In genomic region chr6:57661295-57661694, GRCm38 (mm10) we compare ENCODE assay signal across 19 mouse cellular contexts.
"Had no signal": no experiment of that assay in that cellular context is flagged by ENCODE, and none has a peak within 500 bp of the region (broad histone marks: within the 10 kb centered on the region; RNA-seq: fewer than 3 reads in every experiment).

No protein-coding gene starts in this region.

- H3K27me3 ChIP-seq: liver, embryonic 13.5 days; liver, embryonic 15.5 days; lung, embryonic 15.5 days; megakaryocyte, embryonic 14.5 days; midbrain, embryonic 13.5 days; midbrain, embryonic 15.5 days; neural tube, embryonic 12.5 days; stomach, embryonic 15.5 days had no signal

- H3K4me1 ChIP-seq: liver, embryonic 13.5 days; liver, embryonic 15.5 days; lung, embryonic 15.5 days; midbrain, embryonic 13.5 days; midbrain, embryonic 15.5 days; neural tube, embryonic 12.5 days; stomach, embryonic 15.5 days had no signal

- H3K27ac ChIP-seq: liver, embryonic 13.5 days; liver, embryonic 15.5 days; lung, embryonic 15.5 days; macrophage; midbrain, embryonic 13.5 days; midbrain, embryonic 15.5 days; neural tube, embryonic 12.5 days; stomach, embryonic 15.5 days; stomach, postnatal 0 days had no signal

- H3K4me2 ChIP-seq: liver, embryonic 13.5 days; liver, embryonic 15.5 days; lung, embryonic 15.5 days; midbrain, embryonic 11.5 days; midbrain, embryonic 13.5 days; midbrain, embryonic 15.5 days; neural tube, embryonic 12.5 days; stomach, embryonic 15.5 days had no signal

- ATAC-seq: liver, postnatal 0 days; lung, postnatal 0 days; midbrain, embryonic 13.5 days; midbrain, embryonic 15.5 days had no signal

- H3K36me3 ChIP-seq: liver, embryonic 13.5 days; liver, embryonic 15.5 days; lung, embryonic 15.5 days; midbrain, embryonic 13.5 days; midbrain, embryonic 15.5 days; neural tube, embryonic 12.5 days; stomach, embryonic 15.5 days had no signal

- H3K9me3 ChIP-seq: liver, embryonic 13.5 days; liver, embryonic 15.5 days; lung, embryonic 15.5 days; megakaryocyte, embryonic 14.5 days; midbrain, embryonic 13.5 days; midbrain, embryonic 15.5 days; neural tube, embryonic 12.5 days; stomach, embryonic 15.5 days had no signal

- H3K4me3 ChIP-seq: liver, embryonic 13.5 days; liver, embryonic 15.5 days; lung, embryonic 15.5 days; megakaryocyte, embryonic 14.5 days; midbrain, embryonic 13.5 days; midbrain, embryonic 15.5 days; neural tube, embryonic 12.5 days; stomach, embryonic 15.5 days had no signal

- DNase-seq: liver, embryonic 13.5 days; liver, postnatal 0 days; lung, postnatal 14 days; lung, postnatal 36 days; retina, postnatal 1 day; right cerebral cortex, adult 18-20 months; thymus, adult 2 months; thymus, postnatal 36 days had no signal

- H3K9ac ChIP-seq: liver, embryonic 13.5 days; liver, embryonic 15.5 days; liver, postnatal 0 days; lung, embryonic 15.5 days; midbrain, embryonic 13.5 days; midbrain, embryonic 15.5 days; neural tube, embryonic 12.5 days; stomach, embryonic 15.5 days had no signal
